ENCODE assay signal across 17 mouse cellular contexts in the genomic region with DNA sequence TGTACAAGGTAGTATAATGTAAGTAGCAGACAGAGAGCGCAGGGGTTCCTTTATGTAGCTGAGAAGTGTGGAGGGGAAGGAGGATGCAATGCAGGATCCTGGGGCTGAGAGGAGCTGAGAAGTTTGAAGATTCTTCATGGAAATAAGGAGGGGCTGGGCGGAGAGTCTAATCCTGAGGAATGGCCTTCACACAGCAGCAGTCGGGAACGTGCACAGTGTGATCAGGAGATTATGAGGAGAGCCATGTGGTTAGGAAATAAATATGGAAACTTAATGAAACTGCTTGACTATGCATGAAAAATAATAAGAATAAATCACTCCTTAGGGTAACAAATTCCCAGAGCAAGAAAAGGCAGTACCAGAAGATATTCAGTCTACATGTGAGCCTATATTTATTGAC.
"Had no signal": no experiment of that assay in that cellular context is flagged by ENCODE, and none has a peak within 500 bp of the region (broad histone marks: within the 10 kb centered on the region; RNA-seq: fewer than 3 reads in every experiment).

No protein-coding gene starts in this region.

- H3K9ac ChIP-seq: liver, embryonic 13.5 days; liver, embryonic 15.5 days; liver, postnatal 0 days; lung, embryonic 15.5 days; midbrain, embryonic 12.5 days had no signal

- H3K4me3 ChIP-seq: liver, embryonic 13.5 days; liver, embryonic 15.5 days; lung, embryonic 15.5 days; midbrain, embryonic 10.5 days; midbrain, embryonic 12.5 days; myocyte had no signal

- H3K27ac ChIP-seq: liver, embryonic 13.5 days; liver, embryonic 15.5 days; lung, embryonic 15.5 days; midbrain, embryonic 10.5 days; midbrain, embryonic 12.5 days had no signal

- H3K27me3 ChIP-seq: liver, embryonic 13.5 days; liver, embryonic 15.5 days; lung, embryonic 15.5 days; midbrain, embryonic 12.5 days had no signal

- DNase-seq: liver, embryonic 13.5 days; liver, postnatal 0 days; lung, adult 2 months; lung, postnatal 4 days; midbrain, embryonic 14.5 days; right cerebral cortex, postnatal 14 days; spleen, adult 18-20 months; thymus, adult 18-20 months; thymus, postnatal 14 days; thymus, postnatal 36 days had no signal

- H3K36me3 ChIP-seq: liver, embryonic 13.5 days; liver, embryonic 15.5 days; lung, embryonic 15.5 days; midbrain, embryonic 10.5 days; midbrain, embryonic 12.5 days had no signal

- ATAC-seq: liver, postnatal 0 days; lung, postnatal 0 days; midbrain, embryonic 16.5 days had no signal

- H3K4me1 ChIP-seq: liver, embryonic 13.5 days; liver, embryonic 15.5 days; lung, embryonic 15.5 days; midbrain, embryonic 12.5 days had no signal

- H3K4me2 ChIP-seq: liver, embryonic 13.5 days; liver, embryonic 15.5 days; lung, embryonic 15.5 days; midbrain, embryonic 12.5 days had no signal

- H3K9me3 ChIP-seq: liver, embryonic 13.5 days; liver, embryonic 15.5 days; lung, embryonic 15.5 days; midbrain, embryonic 10.5 days; midbrain, embryonic 12.5 days had no signal
